Mouse (Mus musculus): ENCODE measurements around the gene Wdr27. TPM values are rescaled to one million over a fixed set of nuclear protein-coding genes. Genes with fewer than 3 reads are reported as not detected.

The Wdr27 gene
- polyA plus RNA-seq, 1 experiment from 2014 or later = 8.3 TPM

DNA sequence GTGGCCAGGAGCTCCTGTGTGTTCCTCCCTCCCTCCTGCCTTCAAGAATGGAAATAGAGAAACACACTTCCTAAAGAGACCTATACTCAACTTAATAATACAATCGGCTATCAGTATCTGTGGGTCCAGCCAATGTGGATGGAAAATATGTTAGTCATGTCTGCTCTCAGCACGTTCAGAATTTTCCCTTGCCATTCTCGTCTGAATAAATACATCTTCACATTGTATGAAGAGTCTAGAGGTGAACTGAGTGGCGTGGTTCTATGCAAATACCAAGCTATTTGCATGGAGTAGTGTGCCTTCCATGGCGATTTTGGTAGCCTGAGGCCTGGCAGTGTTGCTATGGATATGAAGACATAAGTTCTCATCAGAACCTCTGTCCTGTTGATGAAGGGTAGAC, 172.6 kb downstream of the Wdr27 start:
- H3K4me2 ChIP-seq (replicated peaks; ENCODE audit: low read depth, low read length) = no peak overlapping the region
- H3K9ac ChIP-seq (ENCODE audit: low read depth, low read length) = no peak overlapping the region
- WGBS = 83% methylated on average over 5 of the region's 5 CpGs
- no peaks in the 10 kb centered on the region for H3K4me1 ChIP-seq (ENCODE audit: control insufficient read depth, insufficient read depth, low read length)
- no peaks in the 10 kb centered on the region for H3K27me3 ChIP-seq (ENCODE audit: control insufficient read depth, insufficient read depth, low read length)
- ATAC-seq (ENCODE audit: low FRiP score, low TSS enrichment) = no peak
- no peak overlapping the region for H3K4me3 ChIP-seq (ENCODE audit: low read length)
- no peak overlapping the region for H3K27ac ChIP-seq (ENCODE audit: low read depth, low read length)
- no peaks in the 10 kb centered on the region for H3K36me3 ChIP-seq (ENCODE audit: control insufficient read depth, insufficient read depth, low read length)
- no peaks in the 10 kb centered on the region for H3K9me3 ChIP-seq (ENCODE audit: control insufficient read depth, low read length)

Other genes starting within 250 kb of the Wdr27 start
- gene Thbs2, start 248.9 kb downstream of the Wdr27 start, polyA plus RNA-seq (2014; fragmentation: Nextera tagmentation; extraction: Ambion mirVana) = 3.9 and 6.9 TPM in 2 replicates
- 23.3 and 31.2 TPM in 2 replicates for gene 1600012H06Rik, start within 50 bp of the Wdr27 start, polyA plus RNA-seq (2014; fragmentation: Nextera tagmentation; extraction: Ambion mirVana)
- gene Phf10, start 18.1 kb upstream of the Wdr27 start, polyA plus RNA-seq (2014; fragmentation: Nextera tagmentation; extraction: Ambion mirVana) = 37.4 and 44.2 TPM in 2 replicates
- 8.0 and 12.7 TPM in 2 replicates for gene 9030025P20Rik, start 35.3 kb upstream of the Wdr27 start, polyA plus RNA-seq (2014; fragmentation: Nextera tagmentation; extraction: Ambion mirVana)
- gene Gm3417, start 35.6 kb upstream of the Wdr27 start, polyA plus RNA-seq (2014; fragmentation: Nextera tagmentation; extraction: Ambion mirVana) = 1.1 TPM in 1 of 2 replicates, not detected in the other
- gene Gm3435, start 67.0 kb upstream of the Wdr27 start, polyA plus RNA-seq (2014; fragmentation: Nextera tagmentation; extraction: Ambion mirVana) = 5.2 and 8.2 TPM in 2 replicates
- gene Ermard, start 98.0 kb upstream of the Wdr27 start, polyA plus RNA-seq (2014; fragmentation: Nextera tagmentation; extraction: Ambion mirVana) = 70.0 and 96.9 TPM in 2 replicates
- not detected in 2 replicates for gene Tcte3, start 98.3 kb upstream of the Wdr27 start, polyA plus RNA-seq (2014; fragmentation: Nextera tagmentation; extraction: Ambion mirVana)
- 3.8 and 4.0 TPM in 2 replicates for gene Gm3448, start 98.4 kb upstream of the Wdr27 start, polyA plus RNA-seq (2014; fragmentation: Nextera tagmentation; extraction: Ambion mirVana)